Mouse (Mus musculus) ES-CJ7 (cell line): Measurements from ENCODE around the gene Ttc39d.
"Not testable (repeated sequence)": the region's sequence is repeated elsewhere in the genome, so short reads cannot be mapped to it uniquely, and the experiment has no call there.

ENCODE experiments used
- DNase-seq: peaks from one replicate; pipeline ENCODE4 v3.0.0; 2011; ENCODE audit warnings: low read depth, low spot score

The Ttc39d gene

GRCm38 (mm10) chr17:80193075-80193474 lies 14.2 kb upstream of the Ttc39d start:
- peak; percentile 34 for DNase-seq

GRCm38 (mm10) chr17:80199160-80199778 lies 8.0 kb upstream of the Ttc39d start:
- peak; percentile 36 for DNase-seq

GRCm38 (mm10) chr17:80205657-80206056 lies 1.6 kb upstream of the Ttc39d start:
- no peak for DNase-seq

- DNase-seq: peak; percentile 37
Observed at GRCm38 (mm10) chr17:80206301-80206670, 974 bp upstream of the Ttc39d start.

GRCm38 (mm10) chr17:80213998-80214397 lies 6.7 kb downstream of the Ttc39d start:
- not testable (repeated sequence) for DNase-seq

GRCm38 (mm10) chr17:80220131-80220530 lies 12.9 kb downstream of the Ttc39d start:
- DNase-seq: no peak

- DNase-seq: no peak
Observed at GRCm38 (mm10) chr17:80221202-80221601, 13.9 kb downstream of the Ttc39d start.

- DNase-seq: peak; percentile 47
Observed at GRCm38 (mm10) chr17:80221890-80222628, 14.8 kb downstream of the Ttc39d start.

GRCm38 (mm10) chr17:80223829-80224228 lies 16.6 kb downstream of the Ttc39d start:
- no peak for DNase-seq

GRCm38 (mm10) chr17:80224326-80225116 lies 17.3 kb downstream of the Ttc39d start, which contains the start of gene Gemin6:
TSS of gene Gemin6 (plus strand) at chr17:80224441.
- peak; percentile 94 for DNase-seq

- DNase-seq: peak; percentile 34
Observed at GRCm38 (mm10) chr17:80225142-80225541, 17.9 kb downstream of the Ttc39d start.

- DNase-seq: no peak
Observed at GRCm38 (mm10) chr17:80229396-80229795, 22.1 kb downstream of the Ttc39d start.

GRCm38 (mm10) chr17:80233844-80234243 lies 26.6 kb downstream of the Ttc39d start:
- no peak for DNase-seq

GRCm38 (mm10) chr17:80234376-80234775 lies 27.1 kb downstream of the Ttc39d start:
- no peak for DNase-seq

- DNase-seq: no peak
Observed at GRCm38 (mm10) chr17:80235477-80235876, 28.2 kb downstream of the Ttc39d start.

GRCm38 (mm10) chr17:80236805-80237204 lies 29.5 kb downstream of the Ttc39d start:
- DNase-seq: no peak

GRCm38 (mm10) chr17:80237475-80237874 lies 30.2 kb downstream of the Ttc39d start:
- DNase-seq: no peak

GRCm38 (mm10) chr17:80241594-80241993 lies 34.3 kb downstream of the Ttc39d start:
- peak; percentile 36 for DNase-seq

GRCm38 (mm10) chr17:80243116-80243515 lies 35.9 kb downstream of the Ttc39d start:
- no peak for DNase-seq

- DNase-seq: no peak
Observed at GRCm38 (mm10) chr17:80252757-80253525, 45.7 kb downstream of the Ttc39d start.

GRCm38 (mm10) chr17:80254421-80254820 lies 47.2 kb downstream of the Ttc39d start:
- peak; percentile 54 for DNase-seq

- DNase-seq: peak; percentile 88
Observed at GRCm38 (mm10) chr17:80255208-80255607, 47.9 kb downstream of the Ttc39d start.
